Mouse (Mus musculus): ENCODE data around the gene Ramp2. TPM values are rescaled to one million over a fixed set of nuclear protein-coding genes. Genes with fewer than 3 reads are reported as not detected.

Ramp2 gene
- polyA plus RNA-seq, 1 experiment from 2014 or later: 20.3 TPM

DNA sequence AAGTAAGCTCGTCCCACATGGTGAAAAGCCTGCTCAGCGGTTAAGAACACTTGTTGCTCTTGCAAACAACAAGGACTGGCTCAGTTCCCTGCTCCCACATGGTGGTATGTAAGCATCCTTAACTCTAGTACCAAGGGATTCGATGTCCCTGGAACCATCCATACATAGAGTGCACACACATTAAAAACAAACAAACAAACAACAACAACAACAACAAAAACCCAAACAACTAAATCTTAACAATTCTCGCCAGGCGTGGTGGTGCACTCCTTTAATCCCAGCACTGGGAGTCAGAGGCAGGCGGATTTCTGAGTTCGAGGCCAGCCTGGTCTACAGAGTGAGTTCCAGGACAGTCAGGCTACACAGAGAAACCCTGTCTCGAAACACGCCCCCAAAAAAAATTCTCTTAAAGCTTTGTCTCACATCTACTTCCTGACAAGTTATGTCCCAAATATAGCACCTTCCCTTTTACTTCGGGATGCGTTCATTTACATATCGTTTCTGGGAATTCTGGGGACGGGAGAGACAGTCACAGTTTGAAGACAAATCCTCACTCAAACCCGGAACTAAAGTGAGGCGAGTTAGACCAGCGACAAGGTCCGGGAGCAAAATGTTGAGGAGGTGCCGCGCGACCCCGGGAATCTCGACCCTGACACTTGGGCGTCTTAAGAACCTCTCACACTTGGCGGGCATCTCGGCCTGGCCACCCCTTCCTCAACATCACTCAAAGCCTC is 20.3 kb upstream of the Ramp2 start:
- Histone ChIP-seq H3K9me3 (replicated peaks) (no peaks in the 10 kb centered on the region), H3K36me3 (replicated peaks) (no peaks in the 10 kb centered on the region), H3K4me1 (replicated peaks) (peaks cover 38% of the 10 kb centered on the region), H3K27ac (replicated peaks) (peak overlapping the region; percentile 89), H3K9ac (peak overlapping the region; percentile 98), H3K4me3 (replicated peaks) (peak overlapping the region; percentile 98), H3K27me3 (peaks cover 33% of the 10 kb centered on the region), H3K4me2 (peak overlapping the region; percentile 90)
- 16% methylated on average over 25 of the region's 25 CpGs for WGBS (ENCODE audit: insufficient replicate concordance)
- ATAC-seq (ENCODE audit: insufficient read depth): no peak; the same call in 1 of the 2 replicates

DNA sequence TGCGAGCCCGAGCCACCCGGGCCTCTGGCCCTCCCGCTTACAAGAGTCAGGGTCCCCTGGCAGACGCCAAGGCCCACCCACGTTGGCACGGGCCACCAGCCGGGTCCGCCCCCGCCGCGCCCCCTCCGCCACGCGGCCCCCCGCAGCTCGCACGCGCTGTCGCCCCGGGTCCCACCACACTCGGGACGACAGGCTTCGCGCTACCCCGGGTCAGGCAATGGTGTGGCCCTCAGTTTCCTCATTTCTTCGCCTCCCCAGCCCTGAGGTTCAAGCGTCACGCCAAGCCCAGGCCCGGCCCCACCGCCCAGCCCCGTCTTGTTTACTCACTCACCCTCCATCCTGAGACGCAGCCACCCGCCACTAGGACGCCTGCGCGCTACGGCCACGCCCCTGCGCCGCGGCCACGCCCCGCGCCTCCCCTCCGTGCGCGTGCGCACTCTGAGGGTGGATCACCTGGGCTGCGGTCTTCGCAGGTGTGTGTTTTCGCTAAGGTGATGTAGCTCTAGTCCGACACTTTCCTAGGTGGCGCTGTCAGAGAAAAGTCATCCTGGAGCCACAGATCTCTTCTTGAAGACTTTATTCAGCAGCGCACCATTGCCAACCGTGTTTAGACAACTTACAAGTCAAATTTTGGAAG is 19.6 kb upstream of the Ramp2 start, which contains the start of gene Ezh1:
TSS of gene Ezh1 (minus strand) at position 399 of the 637 bp plus-strand sequence.
- no peaks in the 10 kb centered on the region for H3K36me3 ChIP-seq (replicated peaks)
- 1% methylated on average over 56 of the region's 56 CpGs for WGBS (ENCODE audit: insufficient replicate concordance)
- H3K9ac ChIP-seq: peak within 1 kb of the TSS; percentile 98
- peaks cover 40% of the 10 kb centered on the region for H3K27me3 ChIP-seq
- peak; percentile 96 for ATAC-seq (ENCODE audit: insufficient read depth)
- no peaks in the 10 kb centered on the region for H3K9me3 ChIP-seq (replicated peaks)
- H3K4me1 ChIP-seq (replicated peaks): peaks cover 39% of the 10 kb centered on the region
- H3K27ac ChIP-seq (replicated peaks): peak within 1 kb of the TSS; percentile 89
- H3K4me3 ChIP-seq (replicated peaks): peak within 1 kb of the TSS; percentile 98
- peak within 1 kb of the TSS; percentile 90 for H3K4me2 ChIP-seq

DNA sequence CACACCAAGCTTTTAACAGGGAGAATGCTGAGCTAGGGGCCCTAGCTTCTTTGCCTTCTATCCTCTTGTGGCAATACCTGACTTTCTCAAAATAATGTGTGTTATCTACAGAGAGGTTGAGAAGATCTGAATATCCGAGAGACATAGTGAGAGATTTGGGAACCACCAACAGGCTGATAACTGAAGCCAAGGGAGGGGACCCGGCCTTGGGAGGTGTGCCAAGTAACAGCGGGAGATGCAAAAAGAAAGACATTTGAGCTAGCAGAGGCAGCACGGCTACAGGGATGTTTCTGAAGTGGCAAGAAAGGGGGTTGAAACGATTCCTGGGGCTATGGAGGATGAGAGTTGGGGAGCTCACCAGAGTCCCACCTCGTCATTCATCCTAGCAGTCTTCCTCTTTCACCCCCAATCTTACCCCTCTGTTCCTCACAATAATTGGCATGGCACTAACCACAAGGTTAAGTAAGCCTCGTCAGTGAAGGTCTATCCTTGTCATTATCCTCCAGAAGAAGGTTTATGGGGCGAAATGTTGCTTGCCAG is 16.4 kb upstream of the Ramp2 start:
- Histone ChIP-seq H3K4me1 (replicated peaks) (peaks cover 41% of the 10 kb centered on the region), H3K9ac (no peak overlapping the region), H3K9me3 (replicated peaks) (no peaks in the 10 kb centered on the region), H3K4me3 (replicated peaks) (no peak overlapping the region), H3K27me3 (peaks cover 71% of the 10 kb centered on the region), H3K36me3 (replicated peaks) (no peaks in the 10 kb centered on the region), H3K4me2 (no peak overlapping the region), H3K27ac (replicated peaks) (no peak overlapping the region)
- no peak for ATAC-seq (ENCODE audit: insufficient read depth)
- 24% methylated on average over 8 of the region's 8 CpGs for whole genome bisulfite sequencing (ENCODE audit: insufficient replicate concordance)

DNA sequence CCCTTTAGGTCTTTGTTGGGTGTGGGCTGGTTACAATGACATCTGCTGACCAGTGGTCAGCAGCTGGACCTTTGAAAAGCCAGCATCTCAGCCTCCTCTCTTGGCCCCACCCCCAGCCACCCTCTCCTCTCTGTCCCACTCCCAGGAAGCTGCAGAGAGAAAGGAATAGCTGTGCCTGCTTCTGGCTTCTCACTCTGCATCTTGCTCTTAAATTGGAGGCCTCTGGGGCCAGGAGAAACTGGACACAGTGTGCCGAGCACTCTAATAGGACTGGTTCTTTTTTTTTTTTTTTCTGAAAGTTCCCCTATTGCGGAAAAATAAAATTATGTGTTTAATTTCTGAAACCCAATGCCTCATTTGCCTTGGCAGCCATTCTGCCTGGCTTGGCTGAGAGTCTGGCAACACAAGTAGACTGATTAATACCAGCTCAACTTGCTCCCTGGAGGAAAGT is 15.7 kb upstream of the Ramp2 start:
- Histone ChIP-seq H3K9ac (no peak overlapping the region), H3K4me2 (no peak overlapping the region), H3K27ac (replicated peaks) (no peak overlapping the region), H3K4me3 (replicated peaks) (no peak overlapping the region), H3K9me3 (replicated peaks) (no peaks in the 10 kb centered on the region), H3K27me3 (peaks cover 71% of the 10 kb centered on the region), H3K4me1 (replicated peaks) (peaks cover 35% of the 10 kb centered on the region), H3K36me3 (replicated peaks) (no peaks in the 10 kb centered on the region)
- no peak for ATAC-seq (ENCODE audit: insufficient read depth)
- WGBS (ENCODE audit: insufficient replicate concordance): 36% methylated on average over 2 of the region's 2 CpGs

DNA sequence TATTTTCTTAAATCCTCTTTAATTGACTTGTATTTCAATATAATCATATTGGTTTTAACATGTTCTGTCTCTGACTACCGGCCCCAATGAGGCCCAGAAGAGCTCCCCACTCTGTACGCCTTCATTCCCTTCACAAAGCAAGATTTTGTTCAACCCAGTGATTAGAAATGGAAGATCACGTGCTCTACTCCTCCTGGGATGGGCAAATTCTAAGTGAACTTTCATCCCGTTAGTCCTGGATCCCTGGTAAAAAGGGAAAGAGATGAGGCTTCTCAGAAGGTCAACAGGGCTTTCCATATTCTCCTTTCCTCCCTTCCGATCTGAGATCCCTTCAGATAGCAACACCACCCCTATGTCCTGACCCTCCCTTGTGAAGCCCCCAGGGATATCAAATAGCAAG is 15.3 kb upstream of the Ramp2 start:
- Histone ChIP-seq H3K4me1 (replicated peaks) (peaks cover 31% of the 10 kb centered on the region), H3K27me3 (peaks cover 71% of the 10 kb centered on the region), H3K4me3 (replicated peaks) (no peak overlapping the region), H3K36me3 (replicated peaks) (no peaks in the 10 kb centered on the region), H3K4me2 (peak overlapping the region; percentile 42), H3K9ac (no peak overlapping the region), H3K9me3 (replicated peaks) (no peaks in the 10 kb centered on the region), H3K27ac (replicated peaks) (peak overlapping the region; percentile 48)
- ATAC-seq (ENCODE audit: insufficient read depth): no peak
- 25% methylated on average over 5 of the region's 5 CpGs for WGBS (ENCODE audit: insufficient replicate concordance)

DNA sequence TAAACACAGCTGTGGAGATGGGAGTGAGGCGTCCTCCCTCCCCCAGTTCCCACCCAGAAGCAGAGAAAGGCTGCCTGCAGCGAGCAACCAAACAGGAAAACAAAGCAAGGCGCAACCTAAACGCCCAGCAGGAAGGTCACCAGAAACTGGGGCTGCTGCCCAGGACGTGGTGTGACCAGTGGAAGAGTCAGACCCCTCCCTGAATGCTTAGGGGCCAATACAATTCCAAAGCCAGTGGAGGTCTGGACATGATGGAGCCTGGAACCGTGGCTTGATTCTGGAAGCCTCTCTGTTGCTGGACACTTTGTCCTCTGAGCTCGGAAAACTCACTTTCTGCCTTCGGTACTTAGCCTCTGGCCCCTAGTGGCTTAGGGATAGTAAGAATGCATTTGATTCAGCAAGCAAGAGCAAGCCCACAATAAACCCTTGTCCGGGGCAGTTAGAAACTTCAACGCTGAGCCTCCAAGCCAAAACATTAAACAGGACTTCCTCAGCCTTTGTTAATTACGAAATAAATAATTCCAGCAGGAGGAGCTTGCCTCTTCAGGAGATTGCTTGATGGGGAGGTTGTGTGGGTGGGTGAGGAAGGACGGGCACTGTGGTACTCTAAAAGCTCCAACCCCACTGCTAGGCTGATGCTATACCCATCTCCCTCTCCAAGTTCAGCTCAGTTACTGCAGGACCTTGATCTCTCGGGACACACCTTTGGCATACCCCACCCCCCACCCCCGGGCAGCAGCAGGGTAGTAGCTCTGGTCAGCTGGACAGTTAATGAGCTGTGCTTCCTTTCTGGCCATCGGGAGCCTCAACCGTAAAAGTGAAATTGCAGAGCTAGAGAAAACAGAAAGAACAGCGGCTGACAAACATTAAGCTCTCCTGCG is 14.6 kb upstream of the Ramp2 start:
- Histone ChIP-seq H3K36me3 (replicated peaks) (no peaks in the 10 kb centered on the region), H3K27ac (replicated peaks) (peak overlapping the region; percentile 48), H3K9me3 (replicated peaks) (no peaks in the 10 kb centered on the region), H3K4me3 (replicated peaks) (0 out of 2 replicates have a peak overlapping the region, but pooled peaks have one; percentile 12), H3K9ac (no peak overlapping the region), H3K4me1 (replicated peaks) (peaks cover 29% of the 10 kb centered on the region), H3K27me3 (peaks cover 71% of the 10 kb centered on the region), H3K4me2 (peak overlapping the region; percentile 42)
- no peak for ATAC-seq (ENCODE audit: insufficient read depth)
- 2% methylated on average over 18 of the region's 18 CpGs for WGBS (ENCODE audit: insufficient replicate concordance)

DNA sequence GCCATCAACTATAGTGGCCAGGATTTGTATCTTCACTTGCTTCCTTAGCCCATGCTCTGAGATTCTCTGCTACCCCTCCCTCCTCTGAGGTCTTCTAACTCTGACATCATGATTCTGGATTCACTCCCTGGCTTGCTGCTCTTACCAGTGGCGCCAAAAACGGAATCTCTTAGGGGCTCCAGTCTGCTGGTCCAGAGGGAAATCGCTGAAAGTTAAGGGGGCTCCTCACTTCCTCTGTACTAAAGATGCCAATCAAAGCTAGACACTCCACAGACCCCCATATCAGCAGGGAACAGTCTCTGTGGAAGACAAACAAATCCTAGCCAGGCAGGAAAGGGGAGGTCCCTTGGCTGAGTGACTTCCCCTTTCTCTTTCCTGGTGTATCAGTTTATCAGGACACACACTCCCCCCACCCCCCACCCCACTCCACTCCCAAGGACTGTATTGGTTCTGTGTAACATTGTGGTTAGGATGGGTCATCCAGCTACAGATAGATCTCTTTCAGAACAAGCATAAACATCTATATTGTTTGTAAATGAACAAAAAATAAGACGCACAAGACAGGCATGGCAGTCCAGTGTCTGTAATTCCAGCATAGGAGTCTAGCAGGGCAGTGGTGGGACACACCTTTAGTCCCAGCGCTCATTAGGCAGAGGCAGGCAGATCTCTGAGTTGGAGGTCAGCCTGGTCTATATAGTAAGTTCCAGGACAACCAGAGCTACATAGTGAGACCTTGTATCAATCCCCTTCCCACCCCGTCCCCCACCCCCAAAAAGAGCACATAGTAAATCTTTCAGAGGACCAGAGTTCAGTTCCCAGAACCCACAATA is 13.6 kb upstream of the Ramp2 start:
- Histone ChIP-seq H3K36me3 (replicated peaks) (no peaks in the 10 kb centered on the region), H3K4me1 (replicated peaks) (peaks cover 24% of the 10 kb centered on the region), H3K4me2 (peak overlapping the region; percentile 42), H3K4me3 (replicated peaks) (0 out of 2 replicates have a peak overlapping the region, but pooled peaks have one; percentile 12), H3K27ac (replicated peaks) (peak overlapping the region; percentile 48; the same call in 1 of the 2 replicates), H3K9ac (no peak overlapping the region), H3K9me3 (replicated peaks) (no peaks in the 10 kb centered on the region), H3K27me3 (peaks cover 73% of the 10 kb centered on the region)
- WGBS (ENCODE audit: insufficient replicate concordance): 18% methylated on average over 6 of the region's 6 CpGs
- peak; percentile 70 for ATAC-seq (ENCODE audit: insufficient read depth)

DNA sequence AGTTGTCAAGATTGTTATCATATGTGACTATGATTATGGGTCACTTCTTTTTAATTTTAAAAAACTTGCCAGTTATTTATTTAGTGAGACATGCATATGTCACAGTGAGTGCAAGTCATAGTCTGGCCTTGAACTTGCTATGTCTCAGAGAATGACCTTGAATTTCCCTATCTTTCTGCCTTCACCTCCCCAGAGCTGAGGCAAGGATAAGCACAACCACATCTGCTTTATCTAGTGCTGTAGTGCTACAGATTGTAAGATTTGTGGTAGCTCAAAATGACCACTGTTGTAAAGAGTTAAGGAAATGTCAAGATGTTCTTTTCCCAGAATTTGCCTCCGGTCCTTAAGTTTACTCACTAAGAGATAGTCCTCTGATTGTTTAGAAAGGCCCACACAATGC is 12.6 kb upstream of the Ramp2 start:
- WGBS (ENCODE audit: insufficient replicate concordance): 43% methylated on average over 1 of the region's 1 CpGs

DNA sequence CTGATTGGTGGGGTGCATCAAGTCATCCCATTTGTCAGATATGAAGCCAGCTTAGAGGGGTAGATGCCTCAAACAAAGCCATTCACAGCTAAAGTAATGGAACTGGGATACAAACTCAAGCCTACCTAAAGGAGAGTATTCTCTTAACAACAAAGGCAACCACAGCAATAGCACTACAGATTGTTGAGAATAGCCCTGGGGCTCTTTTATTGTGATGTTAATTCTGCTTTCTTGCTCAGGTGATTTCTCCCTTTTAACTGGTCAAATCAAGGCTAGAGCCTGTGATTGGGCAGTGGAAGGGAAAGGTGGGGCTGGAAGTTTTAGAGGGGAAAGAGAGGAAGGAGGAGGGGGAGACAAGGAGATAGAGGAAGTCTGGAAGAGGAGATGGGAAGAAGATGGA is 11.7 kb upstream of the Ramp2 start:
- H3K27me3 ChIP-seq: peaks cover 67% of the 10 kb centered on the region
- no peak overlapping the region for H3K4me3 ChIP-seq (replicated peaks)
- H3K36me3 ChIP-seq (replicated peaks): no peaks in the 10 kb centered on the region
- H3K27ac ChIP-seq (replicated peaks): no peak overlapping the region
- no peak overlapping the region for H3K9ac ChIP-seq
- H3K9me3 ChIP-seq (replicated peaks): no peaks in the 10 kb centered on the region
- no peak for ATAC-seq (ENCODE audit: insufficient read depth)
- H3K4me1 ChIP-seq (replicated peaks): peaks cover 24% of the 10 kb centered on the region
- H3K4me2 ChIP-seq: no peak overlapping the region

More for the DNA sequence above, 12.6 kb upstream of the Ramp2 start:
- H3K36me3 ChIP-seq (replicated peaks): no peaks in the 10 kb centered on the region
- H3K27me3 ChIP-seq: peaks cover 71% of the 10 kb centered on the region
- H3K9me3 ChIP-seq (replicated peaks): no peaks in the 10 kb centered on the region
- no peak overlapping the region for H3K9ac ChIP-seq
- H3K4me3 ChIP-seq (replicated peaks): no peak overlapping the region
- H3K4me1 ChIP-seq (replicated peaks): peaks cover 24% of the 10 kb centered on the region
- H3K27ac ChIP-seq (replicated peaks): no peak overlapping the region
- no peak for ATAC-seq (ENCODE audit: insufficient read depth)
- no peak overlapping the region for H3K4me2 ChIP-seq

DNA sequence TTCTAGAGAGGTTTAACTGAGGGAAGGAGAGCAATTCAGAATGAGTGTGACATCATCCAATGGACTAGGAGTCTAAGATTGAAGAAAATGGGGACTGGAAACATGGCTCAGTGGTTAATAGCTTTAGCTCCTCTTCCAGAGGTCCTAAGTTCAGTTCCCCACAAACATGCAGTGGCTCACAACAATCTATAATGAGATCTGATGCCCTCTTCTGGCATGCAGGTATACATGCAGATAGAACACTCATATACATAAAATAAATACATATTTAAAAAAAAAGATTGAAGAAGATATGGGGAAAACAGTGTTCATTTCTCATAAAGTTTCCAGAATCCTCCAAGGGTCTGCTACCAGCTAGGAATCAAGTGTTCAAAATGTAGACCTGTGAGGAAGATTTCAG is 10.4 kb upstream of the Ramp2 start:
- no peak overlapping the region for H3K27ac ChIP-seq (replicated peaks)
- no peak overlapping the region for H3K9ac ChIP-seq
- H3K4me1 ChIP-seq (replicated peaks): peaks cover 16% of the 10 kb centered on the region
- peaks cover 54% of the 10 kb centered on the region for H3K27me3 ChIP-seq
- ATAC-seq (ENCODE audit: insufficient read depth): no peak
- H3K9me3 ChIP-seq (replicated peaks): no peaks in the 10 kb centered on the region
- H3K36me3 ChIP-seq (replicated peaks): no peaks in the 10 kb centered on the region
- H3K4me3 ChIP-seq (replicated peaks): no peak overlapping the region
- no peak overlapping the region for H3K4me2 ChIP-seq
